Mouse (Mus musculus) Patski (cell line): ENCODE results near the gene Ttll2. TPM values are rescaled to one million over a fixed set of nuclear protein-coding genes. Genes with fewer than 3 reads are reported as not detected.
"Not testable (repeated sequence)": the region's sequence is repeated elsewhere in the genome, so short reads cannot be mapped to it uniquely, and the experiment has no call there.

Source experiments
- ATAC-seq: fragments of 100-300 bp; one replicate; pipeline ENCODE4 v1.8.0; 2021
- CTCF ChIA-PET: fragments of 350-600 bp; sonication (Branson Sonifier 250); formaldehyde crosslinking; loops from one replicate; lab custom pipeline; 2022; ENCODE audit warnings: inconsistent platforms; lab: Charles Lee
- POLR2A ChIA-PET: fragments of 350-600 bp; sonication (Branson Sonifier 250); formaldehyde crosslinking; loops from one replicate; lab custom pipeline; 2022; ENCODE audit warnings: antibody characterized with exemption, inconsistent platforms; lab: Charles Lee
- DNase-seq: peaks from one replicate; pipeline ENCODE4 v3.0.0-alpha.2; 2011; ENCODE audit warnings: low read depth, low spot score
- H3K27me3 ChIP-seq: fragments of 371-371 bp; one replicate; pipeline ENCODE4 v1.5.1; 2021
- in situ Hi-C: fragments of 300-500 bp; cut with MboI; formaldehyde crosslinking; loops from 3 replicates; pipeline ENCODE4 v1.11.1; 2018; ENCODE audit warnings: low pct_unique_long_range_greater_than_20kb, mixed read lengths
- polyA plus RNA-seq: library from polyadenylated mRNA; unstranded; gene quantifications from one replicate; pipeline ENCODE4 v1.2.3, GENCODE M21; 2021

The Ttll2 gene
- 0.19 TPM for polyA plus RNA-seq

DNA sequence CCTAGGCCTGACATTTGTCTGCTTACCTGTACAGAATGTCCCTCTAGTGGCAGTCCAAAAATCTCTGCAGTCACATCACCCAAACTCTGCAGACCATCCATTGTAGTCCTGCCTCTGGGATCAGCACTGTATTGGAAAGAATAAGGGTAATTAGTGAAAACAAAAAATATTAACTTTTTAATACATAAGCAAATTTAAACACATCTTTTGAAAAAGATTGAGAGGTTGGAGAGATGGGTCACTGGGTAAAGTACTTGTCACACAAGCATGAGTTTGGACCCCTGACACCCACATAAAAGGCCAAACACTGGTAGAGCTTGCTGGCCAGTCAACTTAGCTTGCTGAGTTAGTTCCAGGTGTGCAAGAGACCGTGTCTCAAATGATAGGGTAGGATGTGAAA is at the start of gene Ttll2:
Gene Ttll2, minus strand, starts transcription at position 101 of the 400 bp plus-strand sequence.
- CTCF ChIA-PET, ATAC-seq, DNase-seq, H3K27me3 ChIP-seq, POLR2A ChIA-PET, in situ Hi-C loops: not testable (repeated sequence)

DNA sequence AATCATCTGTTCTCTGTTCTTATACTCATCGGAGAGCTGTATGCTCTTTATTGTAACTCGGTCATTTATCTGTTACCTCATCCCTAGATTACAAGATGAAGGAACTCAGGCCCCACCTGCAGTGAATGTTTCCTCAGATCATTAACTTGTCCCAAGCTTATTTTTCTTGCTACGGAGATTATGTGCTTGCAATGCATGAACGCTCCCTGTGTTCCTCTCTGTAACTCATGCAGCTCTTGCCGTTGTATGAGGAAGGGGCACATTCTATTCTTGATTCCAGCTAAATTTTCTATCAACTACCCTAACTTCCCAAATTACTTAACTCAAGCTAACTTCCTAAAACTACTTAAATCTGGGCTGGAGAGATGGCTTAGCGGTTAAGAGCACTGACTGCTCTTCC is 47.3 kb upstream of the Ttll2 start:
- in situ Hi-C loops, CTCF ChIA-PET, DNase-seq, H3K27me3 ChIP-seq, POLR2A ChIA-PET: not testable (repeated sequence)
- ATAC-seq: peak; percentile 62

GRCm38 (mm10) chr17:7398198-7398847 is 45.8 kb upstream of the Ttll2 start:
- in situ Hi-C loops, ATAC-seq, H3K27me3 ChIP-seq, CTCF ChIA-PET, DNase-seq: not testable (repeated sequence)
- POLR2A ChIA-PET: interaction anchor here (0.7 kb wide), 1 partner anchor 127 kb away, joined by 6 read pairs; no protein-coding TSS in a partner anchor

- ATAC-seq, H3K27me3 ChIP-seq, in situ Hi-C loops, DNase-seq, CTCF ChIA-PET, POLR2A ChIA-PET: not testable (repeated sequence)
Measured at GRCm38 (mm10) chr17:7397079-7397478, 44.6 kb upstream of the Ttll2 start.

DNA sequence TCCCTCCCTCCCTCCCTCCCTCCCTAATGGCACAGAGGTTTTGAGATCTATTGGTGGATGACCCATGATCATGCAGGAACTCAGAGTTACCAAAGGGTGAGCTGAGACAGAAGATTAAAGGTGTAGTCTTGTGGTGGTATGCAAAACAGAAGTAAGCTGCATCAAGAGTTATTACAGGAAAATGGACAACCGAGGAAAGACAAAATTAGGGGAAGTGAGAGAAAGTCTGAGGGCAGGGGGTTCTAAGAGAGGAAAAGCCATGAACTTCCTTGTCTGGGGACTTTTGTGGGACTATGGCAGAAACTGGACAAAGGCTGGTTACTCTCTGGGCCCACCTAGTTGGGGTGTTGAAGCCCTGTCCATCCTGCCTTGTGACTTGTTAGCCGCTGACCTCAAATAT is 43.8 kb upstream of the Ttll2 start:
- CTCF ChIA-PET, in situ Hi-C loops, H3K27me3 ChIP-seq, POLR2A ChIA-PET, DNase-seq, ATAC-seq: not testable (repeated sequence)

DNA sequence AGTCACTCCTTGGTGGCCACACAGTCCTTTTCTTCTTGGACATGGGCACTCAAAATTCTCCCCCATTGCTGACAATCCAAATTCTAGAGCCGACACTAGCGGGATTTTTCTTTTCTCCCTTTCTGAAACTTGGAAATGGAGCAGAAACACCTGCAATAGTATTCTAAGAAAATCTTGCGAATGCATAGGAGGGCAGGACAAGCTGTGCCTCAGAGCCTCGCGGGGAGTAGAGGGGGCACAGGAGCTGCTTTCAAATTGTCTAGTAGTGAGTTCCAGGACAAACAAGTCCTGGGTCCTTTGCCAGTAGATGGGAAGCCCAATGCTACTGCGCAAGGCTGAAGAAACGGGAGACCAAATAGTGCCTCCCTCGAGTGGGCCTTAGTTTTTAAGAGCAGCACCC is 43.2 kb upstream of the Ttll2 start:
- CTCF ChIA-PET, in situ Hi-C loops, POLR2A ChIA-PET, H3K27me3 ChIP-seq, DNase-seq, ATAC-seq: not testable (repeated sequence)

- DNase-seq, H3K27me3 ChIP-seq, ATAC-seq, CTCF ChIA-PET, in situ Hi-C loops, POLR2A ChIA-PET: not testable (repeated sequence)
Measured at GRCm38 (mm10) chr17:7395116-7395515, 42.6 kb upstream of the Ttll2 start.

- POLR2A ChIA-PET, CTCF ChIA-PET, H3K27me3 ChIP-seq, ATAC-seq, in situ Hi-C loops, DNase-seq: not testable (repeated sequence)
Measured at GRCm38 (mm10) chr17:7389898-7390297, 37.4 kb upstream of the Ttll2 start.

DNA sequence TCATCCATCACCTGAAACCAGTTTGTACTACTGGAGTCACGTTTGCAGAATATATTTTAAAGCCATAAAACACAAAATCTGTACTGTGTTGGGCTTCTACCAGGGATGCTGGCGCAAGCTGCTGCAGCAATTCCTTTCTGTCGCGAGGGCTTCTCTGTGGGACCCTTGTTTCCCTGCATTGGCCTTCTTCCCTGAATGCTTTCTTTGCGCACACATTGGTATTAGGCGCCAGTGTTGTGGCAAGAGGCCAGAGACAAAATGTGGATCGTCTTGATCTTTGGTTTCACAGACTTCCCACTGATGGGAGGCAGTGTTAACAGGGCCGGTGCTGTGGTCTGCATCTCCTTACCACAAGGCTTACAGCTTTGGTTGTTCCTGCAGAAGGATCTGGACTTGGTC is 36.5 kb upstream of the Ttll2 start:
- DNase-seq, in situ Hi-C loops, ATAC-seq: not testable (repeated sequence)

GRCm38 (mm10) chr17:7388341-7388957 is 36.0 kb upstream of the Ttll2 start:
- in situ Hi-C loops, H3K27me3 ChIP-seq, POLR2A ChIA-PET, DNase-seq, ATAC-seq, CTCF ChIA-PET: not testable (repeated sequence)

More for the DNA sequence above, 36.5 kb upstream of the Ttll2 start:
- CTCF ChIA-PET, H3K27me3 ChIP-seq, POLR2A ChIA-PET: not testable (repeated sequence)

DNA sequence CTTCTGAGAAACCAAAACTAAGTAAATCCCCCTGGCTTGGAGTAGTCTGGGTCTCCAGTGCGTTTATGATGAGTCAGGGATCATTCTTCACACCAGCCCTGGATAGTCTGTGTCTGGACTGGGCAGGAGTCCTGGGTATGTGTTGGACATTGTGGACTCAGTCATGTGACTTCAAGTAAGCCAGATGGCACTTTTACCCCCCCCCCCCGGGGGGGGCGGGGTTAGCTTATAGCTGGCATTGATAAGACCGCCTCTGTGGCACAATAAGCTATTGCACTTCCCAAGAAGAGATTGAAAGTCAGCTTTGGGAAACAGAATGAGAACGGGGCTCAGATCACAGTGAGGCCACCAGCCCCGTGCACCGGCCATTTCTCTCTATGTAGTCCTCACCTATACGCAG is 33.5 kb upstream of the Ttll2 start:
- ATAC-seq, POLR2A ChIA-PET, CTCF ChIA-PET, DNase-seq, H3K27me3 ChIP-seq, in situ Hi-C loops: not testable (repeated sequence)

DNA sequence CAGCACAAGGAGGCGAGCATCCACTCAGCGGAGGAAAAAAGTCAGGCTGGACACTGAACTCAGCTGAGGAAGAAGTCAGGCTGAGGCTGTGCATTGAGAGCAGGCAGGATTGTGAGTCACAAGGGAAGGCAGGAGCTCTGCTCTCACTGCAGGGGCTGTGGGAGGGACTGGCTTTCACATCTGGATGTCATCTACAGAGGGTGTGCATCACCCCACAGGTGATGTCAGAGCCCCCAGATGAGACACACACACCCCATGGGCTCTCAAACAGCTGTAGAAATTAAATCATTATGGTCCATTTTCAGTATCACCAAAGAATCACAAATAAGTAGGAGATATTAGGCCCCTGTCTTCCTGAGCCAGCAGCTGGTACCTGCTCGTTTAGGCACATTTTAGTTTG is 32.9 kb upstream of the Ttll2 start, which contains the start of gene Unc93a2:
Gene Unc93a2, minus strand, starts transcription at position 101 of the 400 bp plus-strand sequence.
- H3K27me3 ChIP-seq, ATAC-seq, CTCF ChIA-PET, POLR2A ChIA-PET, DNase-seq, in situ Hi-C loops: not testable (repeated sequence)

DNA sequence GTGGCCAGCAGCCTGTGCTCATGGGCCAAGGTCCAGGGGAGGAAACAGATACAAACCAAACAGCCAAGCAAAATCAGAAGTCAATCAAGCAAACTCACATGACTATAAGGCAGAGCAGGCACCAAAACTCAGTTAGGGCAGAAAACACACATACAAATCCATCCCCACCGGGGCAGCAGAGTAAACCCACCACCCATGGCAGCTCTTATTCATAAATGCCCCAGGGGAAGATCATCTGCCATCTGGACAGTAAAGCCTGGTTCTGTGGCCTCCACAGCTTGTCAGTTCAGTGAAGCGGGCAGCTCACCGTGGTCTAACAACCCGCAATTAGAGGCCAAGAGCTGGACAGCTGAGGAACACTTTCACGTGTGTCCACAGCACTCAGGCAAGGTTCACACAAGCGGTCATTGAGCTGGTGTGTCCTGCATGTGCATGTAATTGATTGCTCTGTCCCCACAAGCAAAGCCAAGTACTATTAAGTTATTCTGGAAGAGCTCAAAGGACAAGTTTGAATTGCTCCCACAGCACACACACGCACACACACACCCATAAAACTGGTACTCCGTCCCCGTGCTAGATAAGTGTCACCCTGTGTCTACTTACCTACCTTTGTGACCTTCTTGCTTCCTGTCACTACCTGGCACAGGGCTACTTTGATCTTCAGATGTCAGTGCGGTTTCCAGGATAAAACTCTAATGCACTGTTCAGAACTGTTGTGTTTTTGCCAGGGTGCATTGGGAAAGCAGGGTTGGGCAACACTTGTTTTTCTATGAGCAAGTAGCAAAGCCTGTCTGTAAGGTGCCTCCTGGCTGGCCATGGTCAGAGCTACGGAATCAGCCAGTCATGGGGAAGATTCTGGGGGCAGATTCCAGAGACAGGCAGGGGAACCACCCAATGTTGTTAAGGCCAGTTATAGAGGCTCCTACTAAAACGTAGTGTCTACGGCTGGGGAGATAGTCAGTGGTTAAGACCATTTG is 31.0 kb upstream of the Ttll2 start:
- in situ Hi-C loops, CTCF ChIA-PET, POLR2A ChIA-PET, H3K27me3 ChIP-seq, DNase-seq: not testable (repeated sequence)
- peak; percentile 60 for ATAC-seq

DNA sequence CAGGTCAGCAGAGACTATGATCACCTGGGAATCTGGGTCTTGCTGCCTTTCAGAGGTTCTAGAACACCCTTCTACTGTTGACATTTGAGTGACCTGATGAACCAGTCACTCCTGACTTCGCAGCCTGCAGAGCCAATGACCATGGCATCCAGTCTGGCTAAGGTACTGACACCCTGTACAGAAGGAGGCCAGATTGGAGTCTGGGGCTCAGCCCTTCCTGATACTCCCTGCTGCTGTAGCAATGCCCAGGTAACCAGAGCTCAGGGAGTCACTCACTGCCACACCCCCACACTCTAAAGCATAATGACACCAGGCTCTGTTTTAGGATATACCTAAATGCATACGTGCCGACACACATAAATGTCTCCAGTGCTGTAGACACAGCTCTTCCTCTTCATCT is 30.2 kb upstream of the Ttll2 start:
- CTCF ChIA-PET: not testable (repeated sequence)

More for the DNA sequence above, 30.2 kb upstream of the Ttll2 start:
- DNase-seq, POLR2A ChIA-PET, H3K27me3 ChIP-seq, ATAC-seq, in situ Hi-C loops: not testable (repeated sequence)
